Mouse (Mus musculus): Measurements from ENCODE around the gene Ankrd44. TPM values are rescaled to one million over a fixed set of nuclear protein-coding genes. Genes with fewer than 3 reads are reported as not detected.

The Ankrd44 gene
- polyA plus RNA-seq, 1 experiment from 2014 or later = 10.5 TPM

GRCm38 (mm10) chr1:54639506-54640078 lies 286.6 kb downstream of the Ankrd44 start:
- Histone ChIP-seq H3K27me3 (ENCODE audit: control insufficient read depth, insufficient read depth, low read length) (no peaks in the 10 kb centered on the region), H3K4me1 (ENCODE audit: control insufficient read depth in 2 of 2, insufficient read depth in 2 of 2, low read length in 2 of 2) (peaks cover 0 to 11% of the 10 kb centered on the region in 2 experiments; a peak in 3 of 4 replicates), H3K9ac (ENCODE audit: low read length) (no peak overlapping the region), H3K4me3 (ENCODE audit: control insufficient read depth in 1 of 2, insufficient read depth in 1 of 2, low read depth in 1 of 2, low read length in 2 of 2) (no peak overlapping the region), H3K27ac (replicated peaks in 1 of 2; ENCODE audit: control insufficient read depth in 1 of 2, insufficient read depth in 1 of 2, low read depth in 2 of 2, low read length in 2 of 2) (no peak overlapping the region), H3K9me3 (ENCODE audit: control insufficient read depth, low read length) (no peaks in the 10 kb centered on the region), H3K36me3 (ENCODE audit: control insufficient read depth, insufficient read depth, low read length) (no peaks in the 10 kb centered on the region), H3K4me2 (ENCODE audit: low read length) (no peak overlapping the region)
- 64% methylated on average over 6 of the region's 6 CpGs for WGBS
- no peak for ATAC-seq (ENCODE audit: insufficient number of reproducible peaks, insufficient read depth, low FRiP score, low read depth)

- Histone ChIP-seq H3K9me3 (ENCODE audit: control insufficient read depth, low read length) (no peaks in the 10 kb centered on the region), H3K4me1 (ENCODE audit: control insufficient read depth in 2 of 2, insufficient read depth in 2 of 2, low read length in 2 of 2) (peaks cover 0 to 11% of the 10 kb centered on the region in 2 experiments; a peak in 3 of 4 replicates), H3K4me2 (ENCODE audit: low read length) (no peak overlapping the region), H3K9ac (ENCODE audit: low read length) (no peak overlapping the region), H3K27ac (replicated peaks in 1 of 2; ENCODE audit: control insufficient read depth in 1 of 2, insufficient read depth in 1 of 2, low read depth in 2 of 2, low read length in 2 of 2) (no peak overlapping the region), H3K36me3 (ENCODE audit: control insufficient read depth, insufficient read depth, low read length) (no peaks in the 10 kb centered on the region), H3K4me3 (ENCODE audit: control insufficient read depth in 1 of 2, insufficient read depth in 1 of 2, low read depth in 1 of 2, low read length in 2 of 2) (no peak overlapping the region), H3K27me3 (ENCODE audit: control insufficient read depth, insufficient read depth, low read length) (no peaks in the 10 kb centered on the region)
- 91% methylated on average over 2 of the region's 2 CpGs for WGBS
- ATAC-seq (ENCODE audit: insufficient number of reproducible peaks, insufficient read depth, low FRiP score, low read depth) = no peak
Observed at GRCm38 (mm10) chr1:54639076-54639475, 287.1 kb downstream of the Ankrd44 start.

GRCm38 (mm10) chr1:54637340-54637739 lies 288.8 kb downstream of the Ankrd44 start:
- Histone ChIP-seq H3K9ac (ENCODE audit: low read length) (no peak overlapping the region), H3K4me3 (ENCODE audit: control insufficient read depth in 1 of 2, insufficient read depth in 1 of 2, low read depth in 1 of 2, low read length in 2 of 2) (no peak overlapping the region), H3K4me1 (ENCODE audit: control insufficient read depth in 2 of 2, insufficient read depth in 2 of 2, low read length in 2 of 2) (peaks cover 0 to 11% of the 10 kb centered on the region in 2 experiments; a peak in 3 of 4 replicates), H3K27ac (replicated peaks in 1 of 2; ENCODE audit: control insufficient read depth in 1 of 2, insufficient read depth in 1 of 2, low read depth in 2 of 2, low read length in 2 of 2) (no peak overlapping the region), H3K36me3 (ENCODE audit: control insufficient read depth, insufficient read depth, low read length) (no peaks in the 10 kb centered on the region), H3K27me3 (ENCODE audit: control insufficient read depth, insufficient read depth, low read length) (no peaks in the 10 kb centered on the region), H3K9me3 (ENCODE audit: control insufficient read depth, low read length) (no peaks in the 10 kb centered on the region), H3K4me2 (ENCODE audit: low read length) (no peak overlapping the region)
- 84% methylated on average over 2 of the region's 2 CpGs for WGBS
- ATAC-seq (ENCODE audit: insufficient number of reproducible peaks, insufficient read depth, low FRiP score, low read depth) = no peak

- no peak for ATAC-seq (ENCODE audit: insufficient number of reproducible peaks, insufficient read depth, low FRiP score, low read depth)
- Histone ChIP-seq H3K36me3 (ENCODE audit: control insufficient read depth, insufficient read depth, low read length) (no peaks in the 10 kb centered on the region), H3K4me3 (ENCODE audit: control insufficient read depth in 1 of 2, insufficient read depth in 1 of 2, low read depth in 1 of 2, low read length in 2 of 2) (no peak overlapping the region), H3K27me3 (ENCODE audit: control insufficient read depth, insufficient read depth, low read length) (no peaks in the 10 kb centered on the region), H3K9ac (ENCODE audit: low read length) (no peak overlapping the region), H3K4me1 (ENCODE audit: control insufficient read depth in 2 of 2, insufficient read depth in 2 of 2, low read length in 2 of 2) (no peaks in the 10 kb centered on the region), H3K9me3 (ENCODE audit: control insufficient read depth, low read length) (no peaks in the 10 kb centered on the region), H3K27ac (replicated peaks in 1 of 2; ENCODE audit: control insufficient read depth in 1 of 2, insufficient read depth in 1 of 2, low read depth in 2 of 2, low read length in 2 of 2) (no peak overlapping the region), H3K4me2 (ENCODE audit: low read length) (no peak overlapping the region)
- WGBS = 71% methylated on average over 1 of the region's 1 CpGs
Observed at GRCm38 (mm10) chr1:54629106-54629505, 297.1 kb downstream of the Ankrd44 start.

- Histone ChIP-seq H3K9ac (ENCODE audit: low read length) (no peak overlapping the region), H3K27me3 (ENCODE audit: control insufficient read depth, insufficient read depth, low read length) (no peaks in the 10 kb centered on the region), H3K4me3 (ENCODE audit: control insufficient read depth in 1 of 2, insufficient read depth in 1 of 2, low read depth in 1 of 2, low read length in 2 of 2) (no peak overlapping the region), H3K9me3 (ENCODE audit: control insufficient read depth, low read length) (peaks cover 4% of the 10 kb centered on the region; the same call in 1 of the 2 replicates), H3K4me2 (ENCODE audit: low read length) (no peak overlapping the region), H3K27ac (replicated peaks in 1 of 2; ENCODE audit: control insufficient read depth in 1 of 2, insufficient read depth in 1 of 2, low read depth in 2 of 2, low read length in 2 of 2) (no peak overlapping the region), H3K36me3 (ENCODE audit: control insufficient read depth, insufficient read depth, low read length) (no peaks in the 10 kb centered on the region), H3K4me1 (ENCODE audit: control insufficient read depth in 2 of 2, insufficient read depth in 2 of 2, low read length in 2 of 2) (peaks cover 0 to 4% of the 10 kb centered on the region in 2 experiments; a peak in 1 of 4 replicates)
- ATAC-seq (ENCODE audit: insufficient number of reproducible peaks, insufficient read depth, low FRiP score, low read depth) = no peak
- 89% methylated on average over 6 of the region's 6 CpGs for WGBS
Observed at GRCm38 (mm10) chr1:54614963-54615362, 311.2 kb downstream of the Ankrd44 start.

GRCm38 (mm10) chr1:54612344-54612743 lies 313.8 kb downstream of the Ankrd44 start:
- Histone ChIP-seq H3K27ac (replicated peaks in 1 of 2; ENCODE audit: control insufficient read depth in 1 of 2, insufficient read depth in 1 of 2, low read depth in 2 of 2, low read length in 2 of 2) (no peak overlapping the region), H3K27me3 (ENCODE audit: control insufficient read depth, insufficient read depth, low read length) (no peaks in the 10 kb centered on the region), H3K4me3 (ENCODE audit: control insufficient read depth in 1 of 2, insufficient read depth in 1 of 2, low read depth in 1 of 2, low read length in 2 of 2) (no peak overlapping the region), H3K9ac (ENCODE audit: low read length) (no peak overlapping the region), H3K36me3 (ENCODE audit: control insufficient read depth, insufficient read depth, low read length) (no peaks in the 10 kb centered on the region), H3K4me2 (ENCODE audit: low read length) (no peak overlapping the region), H3K9me3 (ENCODE audit: control insufficient read depth, low read length) (peaks cover 4% of the 10 kb centered on the region; the same call in 1 of the 2 replicates), H3K4me1 (ENCODE audit: control insufficient read depth in 2 of 2, insufficient read depth in 2 of 2, low read length in 2 of 2) (peaks cover 0 to 4% of the 10 kb centered on the region in 2 experiments; a peak in 1 of 4 replicates)
- no peak for ATAC-seq (ENCODE audit: insufficient number of reproducible peaks, insufficient read depth, low FRiP score, low read depth)
- WGBS = 80% methylated on average over 6 of the region's 6 CpGs

GRCm38 (mm10) chr1:54611891-54612290 lies 314.3 kb downstream of the Ankrd44 start:
- no peak overlapping the region for H3K4me3 ChIP-seq (ENCODE audit: control insufficient read depth in 1 of 2, insufficient read depth in 1 of 2, low read depth in 1 of 2, low read length in 2 of 2)
- H3K36me3 ChIP-seq (ENCODE audit: control insufficient read depth, insufficient read depth, low read length) = no peaks in the 10 kb centered on the region
- H3K9me3 ChIP-seq (ENCODE audit: control insufficient read depth, low read length) = peaks cover 4% of the 10 kb centered on the region; the same call in 1 of the 2 replicates
- peaks cover 0 to under 1% of the 10 kb centered on the region in 2 experiments; a peak in 1 of 4 replicates for H3K4me1 ChIP-seq (ENCODE audit: control insufficient read depth in 2 of 2, insufficient read depth in 2 of 2, low read length in 2 of 2)
- no peak for ATAC-seq (ENCODE audit: insufficient number of reproducible peaks, insufficient read depth, low FRiP score, low read depth)
- WGBS = 78% methylated on average over 7 of the region's 7 CpGs
- no peak overlapping the region for H3K9ac ChIP-seq (ENCODE audit: low read length)
- no peak overlapping the region for H3K4me2 ChIP-seq (ENCODE audit: low read length)
- H3K27ac ChIP-seq (replicated peaks in 1 of 2; ENCODE audit: control insufficient read depth in 1 of 2, insufficient read depth in 1 of 2, low read depth in 2 of 2, low read length in 2 of 2) = no peak overlapping the region
- no peaks in the 10 kb centered on the region for H3K27me3 ChIP-seq (ENCODE audit: control insufficient read depth, insufficient read depth, low read length)

GRCm38 (mm10) chr1:54606936-54607335 lies 319.3 kb downstream of the Ankrd44 start:
- H3K27me3 ChIP-seq (ENCODE audit: control insufficient read depth, insufficient read depth, low read length) = no peaks in the 10 kb centered on the region
- H3K27ac ChIP-seq (replicated peaks in 1 of 2; ENCODE audit: control insufficient read depth in 1 of 2, insufficient read depth in 1 of 2, low read depth in 2 of 2, low read length in 2 of 2) = no peak overlapping the region
- no peak overlapping the region for H3K4me2 ChIP-seq (ENCODE audit: low read length)
- H3K4me1 ChIP-seq (ENCODE audit: control insufficient read depth in 2 of 2, insufficient read depth in 2 of 2, low read length in 2 of 2) = no peaks in the 10 kb centered on the region
- H3K9me3 ChIP-seq (ENCODE audit: control insufficient read depth, low read length) = no peaks in the 10 kb centered on the region
- no peak overlapping the region for H3K4me3 ChIP-seq (ENCODE audit: control insufficient read depth in 1 of 2, insufficient read depth in 1 of 2, low read depth in 1 of 2, low read length in 2 of 2)
- no peak overlapping the region for H3K9ac ChIP-seq (ENCODE audit: low read length)
- no peaks in the 10 kb centered on the region for H3K36me3 ChIP-seq (ENCODE audit: control insufficient read depth, insufficient read depth, low read length)
- WGBS = 57% methylated on average over 1 of the region's 1 CpGs
- no peak for ATAC-seq (ENCODE audit: insufficient number of reproducible peaks, insufficient read depth, low FRiP score, low read depth)

Measured in heart, embryonic 14.5 days (tissue).